Mouse (Mus musculus) bone marrow, adult 2 months (tissue): ENCODE data around the gene Ttf2.

Experiments
- CTCF ChIP-seq: fragments of 200-500 bp; IDR thresholded peaks from 2 replicates; pipeline ENCODE4 v1.5.1; 2011; ENCODE audit warnings: low read length, control low read depth; ENCODE audit not compliant: control insufficient read depth, insufficient read depth
- POLR2A ChIP-seq: fragments of 200-500 bp; IDR thresholded peaks from 2 replicates; pipeline ENCODE4 v1.6.1; 2011; ENCODE audit warnings: low read depth, mild to moderate bottlenecking, control low read depth, low read length, borderline replicate concordance; ENCODE audit not compliant: control insufficient read depth

DNA sequence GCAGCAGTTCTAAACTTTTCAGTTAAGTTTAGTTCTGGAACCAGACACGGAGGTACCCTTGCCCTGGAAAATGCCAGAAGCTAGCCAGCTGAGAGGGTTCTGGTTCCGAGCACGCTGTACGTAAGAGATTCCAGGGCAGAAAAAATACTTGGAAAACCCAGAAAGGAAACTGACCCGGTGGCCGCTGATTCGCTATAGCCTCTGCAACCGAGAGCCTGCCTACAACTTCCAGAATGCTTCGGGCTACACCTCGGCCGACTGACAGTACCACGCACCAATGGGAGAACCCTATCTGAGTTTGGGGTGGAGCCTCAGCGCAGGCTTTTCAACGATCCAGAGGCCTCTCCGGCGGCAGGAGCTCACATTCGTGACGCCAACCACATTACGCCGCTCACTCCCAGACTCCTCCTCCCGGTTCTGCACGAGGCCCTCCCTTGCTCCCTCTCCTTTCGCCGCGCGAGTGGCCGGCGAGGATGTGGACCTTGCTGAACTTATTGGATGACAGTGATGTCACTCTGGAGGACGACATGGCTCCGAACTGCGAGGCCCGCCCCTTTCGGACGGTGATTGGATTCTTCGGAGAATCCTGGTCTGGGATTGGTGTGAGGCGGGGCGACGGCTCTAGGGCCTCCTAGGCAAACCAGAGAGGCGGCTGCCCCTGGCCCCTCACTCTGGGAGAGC is 47.5 kb downstream of the Ttf2 start, which contains the start of gene Trim45:
- TF ChIP-seq CTCF (no peak), POLR2A (peak; percentile 61; the same call in 1 of the 2 replicates)
